Mouse (Mus musculus) midbrain, postnatal 0 days (tissue): ENCODE data around the gene Astn2. TPM values are rescaled to one million over a fixed set of nuclear protein-coding genes. Genes with fewer than 3 reads are reported as not detected.

ENCODE experiments used
- ATAC-seq: fragments of 200-750 bp; cut with Nextera tagmentation; 2 replicates; pipeline ENCODE4 v1.8.0; 2017; ENCODE audit warnings: moderate number of reproducible peaks, mild to moderate bottlenecking, moderate TSS enrichment, moderate library complexity; ENCODE audit not compliant: low FRiP score
- DNase-seq: peaks from one replicate; pipeline ENCODE4 v3.0.0-alpha.2; 2015; ENCODE audit warnings: low spot score
- H3K27ac ChIP-seq: fragments of 300-500 bp; sonication (generic); 2 replicates; pipeline ENCODE4 v1.5.1; 2014; ENCODE audit warnings: low read depth, mild to moderate bottlenecking, low read length, mixed read lengths
- H3K27me3 ChIP-seq: fragments of 300-500 bp; sonication (generic); 2 replicates; pipeline ENCODE4 v1.6.1; 2014; ENCODE audit warnings: low read length, control low read depth, mixed read lengths; ENCODE audit not compliant: insufficient read depth
- H3K36me3 ChIP-seq: fragments of 300-500 bp; sonication (generic); 2 replicates; pipeline ENCODE4 v1.6.1; 2014; ENCODE audit warnings: low read length, control low read depth, mixed read lengths; ENCODE audit not compliant: insufficient read depth
- H3K4me1 ChIP-seq: fragments of 300-500 bp; sonication (generic); 2 replicates; pipeline ENCODE4 v1.6.1; 2014; ENCODE audit warnings: mild to moderate bottlenecking, control low read depth, antibody characterized with exemption, low read length, mixed read lengths; ENCODE audit not compliant: insufficient read depth
- H3K4me2 ChIP-seq: fragments of 300-500 bp; sonication (generic); 2 replicates; pipeline ENCODE4 v1.6.1; 2014; ENCODE audit warnings: low read depth, mild to moderate bottlenecking, low read length, mixed read lengths; ENCODE audit not compliant: poor library complexity, severe bottlenecking
- H3K4me3 ChIP-seq: fragments of 300-500 bp; sonication (generic); 2 replicates; pipeline ENCODE4 v1.5.1; 2014; ENCODE audit warnings: low read depth, mild to moderate bottlenecking, low read length, moderate library complexity
- H3K9ac ChIP-seq: fragments of 300-500 bp; sonication (generic); replicated peaks from 2 replicates; pipeline ENCODE4 v1.6.1; 2014; ENCODE audit warnings: mild to moderate bottlenecking, low read length, moderate library complexity, mixed read lengths; ENCODE audit not compliant: poor library complexity, severe bottlenecking
- H3K9me3 ChIP-seq: fragments of 300-500 bp; sonication (generic); 2 replicates; pipeline ENCODE4 v1.6.1; 2016; ENCODE audit warnings: low read length, control low read depth
- CTCF ChIP-seq: IDR thresholded peaks from 2 replicates; pipeline ENCODE4 v1.5.1; 2016; ENCODE audit warnings: antibody characterized with exemption, mild to moderate bottlenecking
- WGBS: fragments of 180-500 bp; shearing (Covaris S2); extraction: QIAGEN DNeasy Blood & Tissue Kit; methylation state at CpG from one replicate; pipeline ENCODE4 v1.1.7; 2014; 5-methylcytosine and 5-hydroxymethylcytosine counted together
- polyA plus RNA-seq: library from polyadenylated mRNA; unstranded; fragments of >200 nt; fragmentation: Nextera tagmentation; extraction: Ambion mirVana; gene quantifications from 2 replicates; pipeline ENCODE4 v1.2.1, GENCODE M21; 2015
- total RNA-seq: library from RNA; depleted of rRNA; stranded (reverse); fragments of >200 nt; gene quantifications from 2 replicates; pipeline ENCODE4 v1.2.3, GENCODE M21; 2014

The Astn2 gene
- total and polyA plus RNA-seq, 2 experiments from 2014 or later, result 2.5 to 34.9 TPM

DNA sequence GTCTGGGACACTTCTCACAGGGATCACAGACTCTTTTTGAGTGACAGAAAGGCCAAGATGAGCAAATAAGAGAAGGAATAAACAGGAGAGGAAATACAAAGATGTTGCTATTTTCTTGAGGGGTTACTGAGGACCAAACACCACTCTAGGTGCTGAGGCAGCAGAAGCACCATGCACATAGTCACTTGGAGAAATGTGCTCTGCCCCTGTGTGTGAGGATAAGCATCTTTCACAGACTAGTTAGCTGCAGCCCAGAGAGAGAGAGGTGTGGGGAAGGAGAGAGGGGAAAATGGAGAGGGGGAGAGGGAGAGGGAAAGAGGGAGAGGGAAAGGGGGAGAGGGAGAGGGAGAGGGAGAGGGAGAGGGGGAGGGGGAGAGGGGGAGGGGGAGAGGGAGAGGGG is 659.6 kb downstream of the Astn2 start:
- no peak for TF ChIP-seq CTCF
- Histone ChIP-seq H3K9ac (no peak overlapping the region), H3K27ac (no peak overlapping the region), H3K36me3 (no peaks in the 10 kb centered on the region), H3K4me1 (no peaks in the 10 kb centered on the region), H3K4me3 (no peak overlapping the region), H3K4me2 (no peak overlapping the region), H3K9me3 (no peaks in the 10 kb centered on the region), H3K27me3 (no peaks in the 10 kb centered on the region)
- DNase-seq, result no peak
- no peak for ATAC-seq

DNA sequence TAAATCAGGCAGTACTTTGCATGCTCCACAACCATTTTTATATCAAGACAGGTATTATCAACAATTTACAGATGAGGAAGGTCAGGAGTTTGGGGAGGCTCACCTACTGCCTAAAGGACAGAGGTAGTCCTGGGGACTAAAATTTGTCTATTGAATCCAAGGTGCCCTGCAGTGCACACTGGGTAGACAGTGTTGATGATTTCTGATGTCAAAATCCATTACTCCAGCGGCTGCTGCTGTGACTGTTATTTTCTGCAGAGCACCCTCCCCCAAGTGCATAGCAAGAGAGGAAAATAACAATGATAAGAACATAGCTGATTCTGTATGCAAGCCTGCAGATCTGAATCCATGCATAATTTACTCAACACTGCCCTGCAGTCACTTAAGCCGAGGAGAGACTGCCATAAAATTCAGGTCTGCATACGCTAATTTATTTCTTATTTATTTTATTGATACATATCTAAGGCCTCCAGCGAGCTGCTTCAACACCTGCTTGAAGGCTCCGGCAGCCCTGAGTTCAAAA is 660.3 kb downstream of the Astn2 start:
- no peak overlapping the region for H3K4me3 ChIP-seq
- H3K9me3 ChIP-seq, result no peaks in the 10 kb centered on the region
- TF ChIP-seq CTCF, result no peak
- 20% methylated on average over 5 of the region's 5 CpGs for WGBS
- DNase-seq (no peak), ATAC-seq (0 out of 2 replicates have a peak, but pooled peaks have one; percentile 41)
- no peak overlapping the region for H3K27ac ChIP-seq
- H3K27me3 ChIP-seq, result no peaks in the 10 kb centered on the region
- H3K4me1 ChIP-seq, result no peaks in the 10 kb centered on the region
- no peak overlapping the region for H3K9ac ChIP-seq
- no peaks in the 10 kb centered on the region for H3K36me3 ChIP-seq
- H3K4me2 ChIP-seq, result no peak overlapping the region

GRCm38 (mm10) chr4:65743160-65743691 is 661.2 kb downstream of the Astn2 start:
- Histone ChIP-seq H3K27me3 (no peaks in the 10 kb centered on the region), H3K9me3 (no peaks in the 10 kb centered on the region), H3K4me2 (no peak overlapping the region), H3K27ac (no peak overlapping the region), H3K9ac (no peak overlapping the region), H3K36me3 (no peaks in the 10 kb centered on the region), H3K4me1 (no peaks in the 10 kb centered on the region), H3K4me3 (no peak overlapping the region)
- DNase-seq (no peak), ATAC-seq (no peak)
- TF ChIP-seq CTCF, result no peak

- no peak for TF ChIP-seq CTCF
- Histone ChIP-seq H3K9me3 (no peaks in the 10 kb centered on the region), H3K4me1 (no peaks in the 10 kb centered on the region), H3K4me3 (no peak overlapping the region), H3K4me2 (no peak overlapping the region), H3K27me3 (no peaks in the 10 kb centered on the region), H3K27ac (no peak overlapping the region), H3K9ac (no peak overlapping the region), H3K36me3 (no peaks in the 10 kb centered on the region)
- no peak for ATAC-seq
- 56% methylated on average over 6 of the region's 6 CpGs for WGBS
- no peak for DNase-seq
These were observed 680.0 kb downstream of the Astn2 start for GRCm38 (mm10) chr4:65724414-65724813.

GRCm38 (mm10) chr4:65719610-65720009 is 684.8 kb downstream of the Astn2 start:
- H3K36me3 ChIP-seq, result no peaks in the 10 kb centered on the region
- ATAC-seq (no peak), DNase-seq (peak; percentile 22)
- H3K4me1 ChIP-seq, result no peaks in the 10 kb centered on the region
- no peak for TF ChIP-seq CTCF
- H3K4me2 ChIP-seq, result no peak overlapping the region
- H3K9ac ChIP-seq, result no peak overlapping the region
- no peak overlapping the region for H3K27ac ChIP-seq
- 78% methylated on average over 2 of the region's 2 CpGs for WGBS
- H3K4me3 ChIP-seq, result no peak overlapping the region
- no peaks in the 10 kb centered on the region for H3K9me3 ChIP-seq
- no peaks in the 10 kb centered on the region for H3K27me3 ChIP-seq

- no peak for TF ChIP-seq CTCF
- no peak for ATAC-seq
- 50% methylated on average over 1 of the region's 1 CpGs for WGBS
These were observed 686.5 kb downstream of the Astn2 start for GRCm38 (mm10) chr4:65717899-65718298.

More at GRCm38 (mm10) chr4:65717899-65718298, 686.5 kb downstream of the Astn2 start:
- Histone ChIP-seq H3K9ac (no peak overlapping the region), H3K27me3 (no peaks in the 10 kb centered on the region), H3K4me2 (no peak overlapping the region), H3K36me3 (no peaks in the 10 kb centered on the region), H3K27ac (no peak overlapping the region), H3K4me3 (no peak overlapping the region), H3K4me1 (no peaks in the 10 kb centered on the region), H3K9me3 (no peaks in the 10 kb centered on the region)
- DNase-seq, result no peak
